Mouse (Mus musculus) brain, embryonic 18.5 days (tissue): ENCODE measurements at regions not wholly inside any gene's neighbourhood (a gene's known extent, or its start where the extent isn't known, plus 50 kb on each side); places are given as distances from the start of the nearest gene placed in this dataset.

ENCODE experiments used
- DNase-seq: peaks from one replicate; pipeline ENCODE4 v3.0.0-alpha.2; 2012; ENCODE audit warnings: low read depth, low spot score

DNA sequence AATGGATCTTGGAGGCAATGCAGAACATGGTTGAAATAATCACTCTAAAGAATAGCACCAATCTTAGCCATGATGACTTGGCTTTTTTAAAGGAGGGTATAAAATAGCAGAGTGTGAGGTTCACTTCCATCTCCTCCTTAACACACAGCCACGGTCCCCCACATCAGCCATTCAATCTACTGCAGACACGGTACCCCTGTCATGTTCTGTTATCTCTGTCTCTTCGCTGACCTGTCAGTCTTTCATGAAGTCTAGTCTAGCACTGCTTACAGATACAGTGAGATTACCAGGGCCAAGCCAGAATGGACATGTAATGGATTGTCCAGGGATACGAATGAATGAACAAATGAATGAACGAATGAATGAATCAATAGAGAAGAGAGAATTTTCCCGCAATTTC is 1299.4 kb upstream of the A1bg start:
- DNase-seq = no peak

DNA sequence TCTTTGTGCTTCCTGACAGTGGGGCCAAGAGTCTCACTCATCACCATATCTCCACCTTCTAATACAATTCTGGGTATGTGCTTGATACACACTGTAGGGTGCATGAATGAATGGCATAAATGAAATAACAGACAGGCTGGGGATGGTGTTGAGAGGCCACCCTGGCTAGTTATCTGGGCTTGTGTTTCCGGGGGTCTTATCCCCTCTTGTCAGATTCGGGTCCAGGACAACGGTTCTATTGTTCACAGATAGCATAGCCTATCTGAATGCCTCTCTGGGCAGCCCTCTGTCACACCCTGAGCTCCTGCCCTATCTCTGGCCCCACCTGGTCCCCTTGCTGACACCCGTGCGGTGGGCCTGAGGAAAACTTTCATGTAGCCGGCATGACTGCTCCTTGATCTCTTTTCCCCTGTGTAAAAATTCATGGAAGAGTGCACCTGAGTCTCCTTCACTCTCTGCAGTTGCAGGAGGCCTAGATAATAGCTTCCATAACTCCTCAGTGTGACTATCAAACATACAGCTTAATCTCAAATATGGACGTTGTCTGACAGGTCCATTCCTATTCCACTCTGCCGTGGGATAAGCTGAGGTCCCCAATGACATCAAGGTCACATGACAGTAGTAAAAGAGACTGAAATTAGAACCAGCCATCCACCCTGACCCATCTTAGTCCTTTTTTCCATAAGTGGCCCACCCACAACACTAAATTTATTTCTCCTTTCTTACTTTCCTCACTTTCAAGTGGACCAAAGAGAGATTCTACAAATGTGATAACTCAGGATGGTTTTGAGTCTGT is 1298.4 kb upstream of the A1bg start:
- DNase-seq = no peak

GRCm38 (mm10) chr15:62220620-62221019 is 1297.8 kb upstream of the A1bg start:
- no peak for DNase-seq

GRCm38 (mm10) chr15:62219934-62220540 is 1297.2 kb upstream of the A1bg start:
- no peak for DNase-seq

GRCm38 (mm10) chr15:62218346-62219080 is 1295.7 kb upstream of the A1bg start:
- no peak for DNase-seq

DNA sequence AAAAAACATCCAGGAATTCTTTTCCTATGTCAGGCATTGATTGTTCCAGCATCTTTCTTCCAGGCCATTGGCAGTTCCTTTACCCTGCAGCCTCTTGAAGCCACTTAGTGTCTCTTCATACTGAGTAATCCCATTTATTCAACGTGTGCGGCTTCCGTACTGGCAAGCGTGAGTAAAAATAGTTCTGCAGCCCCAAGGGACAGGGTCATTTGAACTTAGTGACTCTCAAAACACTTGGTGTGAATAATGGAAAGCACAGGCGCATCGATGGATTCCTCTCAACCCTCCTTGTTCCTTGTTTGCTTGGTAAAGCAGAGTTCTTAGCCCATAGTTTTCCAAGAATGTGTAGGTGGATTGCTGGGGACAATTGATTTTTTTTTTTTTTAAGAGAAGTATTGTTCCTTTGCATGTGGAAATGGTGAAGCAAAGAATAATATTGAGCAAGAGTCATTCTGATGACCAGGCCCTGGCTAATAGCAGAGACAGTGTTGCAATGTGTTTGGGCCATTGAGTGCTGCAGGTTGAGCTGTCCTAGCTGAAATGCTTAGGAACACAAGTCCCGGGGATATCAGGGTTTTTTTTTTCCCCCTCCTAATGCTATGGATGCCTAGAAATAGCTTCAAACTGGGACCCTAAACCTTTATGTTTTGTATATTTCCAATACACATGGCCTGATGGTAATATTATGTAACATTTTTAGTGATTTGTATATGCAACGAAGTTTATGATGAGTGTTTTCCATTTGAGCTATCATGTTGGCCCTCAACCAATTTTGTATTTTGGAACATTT is 1294.1 kb upstream of the A1bg start:
- no peak for DNase-seq

DNA sequence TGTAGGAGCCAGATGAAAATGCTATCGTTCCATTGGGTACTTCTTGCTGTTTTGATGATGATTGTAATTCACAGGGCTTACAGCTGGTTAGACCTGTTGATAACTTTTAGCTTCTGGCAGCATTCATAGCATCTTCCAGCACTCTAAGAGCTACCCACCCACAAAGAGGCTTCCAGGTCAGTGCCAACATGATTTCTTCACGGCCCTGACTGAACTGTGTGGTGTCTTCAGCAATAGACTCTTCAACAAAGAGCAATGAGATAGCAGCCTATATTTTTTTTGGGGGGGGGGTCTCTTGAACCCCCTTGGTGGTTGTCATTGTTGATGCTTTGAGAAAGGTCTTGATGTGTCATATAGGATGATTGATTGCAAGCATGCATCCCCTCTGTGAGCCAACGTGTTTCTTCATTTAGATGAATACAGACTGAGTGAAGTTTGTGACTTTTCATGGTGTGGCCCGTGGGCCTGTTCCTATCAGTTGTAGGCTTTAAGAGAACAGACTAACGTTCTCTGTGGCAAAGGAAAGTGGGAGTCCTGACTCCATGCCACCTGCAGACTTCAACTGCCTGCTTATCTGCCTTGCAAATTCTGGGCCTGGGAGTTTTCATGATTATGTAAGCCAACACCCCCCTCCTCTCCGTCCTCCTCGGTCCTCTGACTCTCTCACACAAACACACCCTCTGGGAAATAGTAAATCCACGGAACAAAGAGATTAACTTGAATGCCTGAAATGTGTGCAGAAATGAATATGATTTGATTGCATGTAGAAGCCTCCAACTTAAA is 1293.0 kb upstream of the A1bg start:
- no peak for DNase-seq

DNA sequence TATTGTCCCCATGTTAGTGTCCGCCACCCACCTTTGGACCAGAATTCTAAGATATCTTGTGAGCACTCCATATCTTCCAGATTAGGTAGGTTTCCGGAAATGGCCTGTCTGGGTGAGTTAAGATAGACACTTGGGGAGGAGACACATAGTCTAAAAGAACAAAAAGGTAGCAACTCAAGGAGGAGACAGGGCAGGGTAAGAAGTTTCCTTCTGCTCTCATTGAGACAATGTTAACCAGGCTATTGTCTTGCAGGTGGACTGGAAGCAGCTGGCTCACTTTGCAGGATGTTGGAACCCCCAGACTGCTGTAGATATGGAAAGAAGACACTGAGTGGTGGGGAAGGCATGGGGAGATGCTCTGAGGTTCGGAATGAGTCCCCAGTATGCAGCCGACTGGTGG is 1291.5 kb upstream of the A1bg start:
- DNase-seq = no peak

DNA sequence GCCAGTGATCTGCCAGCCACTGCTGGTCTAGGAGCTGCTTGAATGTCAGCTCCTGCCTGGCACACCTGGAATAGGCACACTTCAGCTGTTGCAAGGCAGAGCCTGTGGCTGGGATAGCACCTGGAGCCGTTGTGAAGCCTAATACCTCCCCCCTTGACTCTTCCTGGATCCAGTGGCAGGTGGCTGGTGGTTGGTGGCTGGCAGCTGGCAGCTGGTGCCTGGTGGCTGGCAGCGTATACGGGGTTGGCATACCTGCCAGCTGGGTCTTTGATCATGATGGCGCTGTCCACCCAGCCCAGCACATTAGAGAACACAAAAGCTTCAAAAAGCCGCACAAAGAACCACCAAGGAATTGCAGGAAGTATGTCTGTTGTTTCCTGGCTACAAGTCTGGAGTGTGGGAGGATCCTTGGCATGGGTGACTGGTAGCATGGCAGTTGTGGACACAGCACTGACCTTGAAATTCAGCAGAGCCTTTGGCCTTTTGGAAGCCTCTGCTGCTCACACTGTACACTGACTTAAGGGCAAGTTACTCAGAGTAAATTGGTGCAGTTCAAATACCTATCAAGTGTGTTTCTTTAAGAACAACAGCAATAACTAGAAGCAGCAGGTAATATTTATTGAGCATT is 1289.6 kb upstream of the A1bg start:
- no peak for DNase-seq

DNA sequence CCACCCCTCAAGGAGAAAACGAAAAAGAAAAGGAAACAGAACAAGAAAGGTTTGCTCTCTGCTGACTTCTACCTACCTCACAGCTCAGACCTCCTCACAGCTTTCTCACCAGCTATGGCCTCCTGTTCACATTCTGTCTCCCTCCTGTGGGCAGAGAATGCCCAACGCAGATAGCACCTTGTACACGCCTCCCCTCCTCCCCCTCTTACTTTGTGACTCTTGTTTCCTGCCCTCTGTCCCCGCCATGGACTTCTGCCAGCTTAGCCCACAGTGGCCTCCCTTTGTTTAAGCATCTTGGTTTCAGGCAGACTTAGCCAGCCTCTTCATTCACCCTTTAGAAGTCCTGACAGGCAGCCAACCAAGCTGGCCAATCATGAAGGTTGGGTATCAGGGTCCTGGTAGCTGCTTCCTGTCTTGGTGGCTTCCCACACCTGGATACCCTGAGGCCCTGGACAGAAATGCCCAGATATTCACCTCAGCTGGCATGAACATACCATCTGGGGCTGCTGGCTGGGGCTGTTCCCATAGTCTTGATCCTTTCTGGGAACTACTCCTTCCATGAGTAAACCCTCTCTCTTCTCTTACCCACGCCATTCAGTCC is 1287.2 kb upstream of the A1bg start:
- DNase-seq = no peak

GRCm38 (mm10) chr15:62209296-62209695 is 1286.5 kb upstream of the A1bg start:
- DNase-seq = no peak

DNA sequence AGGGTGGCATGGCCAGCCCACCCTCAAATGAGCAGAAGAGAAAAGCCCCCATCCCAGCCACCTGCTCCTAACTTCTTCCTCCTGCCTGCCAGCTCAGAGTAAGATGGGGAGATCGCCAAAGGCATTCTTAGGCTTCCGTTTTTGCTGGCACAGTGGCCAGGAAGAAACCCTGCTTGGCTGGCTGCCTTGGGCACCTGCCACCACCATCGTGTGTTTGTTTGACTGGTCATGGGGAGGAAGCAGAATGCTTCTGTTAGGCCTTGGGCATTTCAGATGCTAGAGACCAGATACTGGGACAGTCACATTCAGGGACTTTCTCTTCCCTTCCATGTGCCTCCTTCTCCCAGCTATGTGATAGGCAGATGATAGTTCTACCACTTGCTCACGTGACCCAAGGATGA is 1283.7 kb upstream of the A1bg start:
- peak; percentile 22 for DNase-seq

- no peak for DNase-seq
Measured at GRCm38 (mm10) chr15:62203951-62204905, 1281.4 kb upstream of the A1bg start.

- no peak for DNase-seq
Measured at GRCm38 (mm10) chr15:62202781-62203375, 1280.1 kb upstream of the A1bg start.

GRCm38 (mm10) chr15:62198721-62199120 is 1275.9 kb upstream of the A1bg start:
- no peak for DNase-seq

DNA sequence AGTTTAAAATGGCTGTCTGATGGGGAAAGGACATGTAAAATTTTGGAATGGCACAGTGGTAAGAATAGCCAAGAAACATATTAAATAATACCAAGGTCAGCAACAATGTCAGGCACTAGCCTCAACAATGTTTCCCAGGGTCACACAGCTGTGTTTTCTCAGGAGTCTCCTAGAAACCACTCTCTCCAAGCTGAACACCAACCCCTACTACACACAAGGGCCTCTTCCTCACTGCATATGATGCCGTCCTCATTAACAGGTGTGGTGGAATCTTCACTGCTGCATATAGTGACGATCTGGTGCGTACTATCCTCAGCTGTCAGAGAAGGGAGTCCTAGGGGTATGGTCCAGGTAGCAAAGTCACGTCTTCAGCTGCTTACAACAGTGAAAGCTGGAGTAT is 1275.4 kb upstream of the A1bg start:
- no peak for DNase-seq

GRCm38 (mm10) chr15:62195440-62195839 is 1272.6 kb upstream of the A1bg start:
- no peak for DNase-seq

GRCm38 (mm10) chr15:62192706-62193105 is 1269.9 kb upstream of the A1bg start:
- DNase-seq = peak; percentile 22

GRCm38 (mm10) chr15:62191641-62192040 is 1268.8 kb upstream of the A1bg start:
- DNase-seq = no peak
